Mouse (Mus musculus) embryonic fibroblast, embryonic 13.5 days (primary cell): ENCODE results near the gene Slc8b1. TPM values are rescaled to one million over a fixed set of nuclear protein-coding genes. Genes with fewer than 3 reads are reported as not detected.
"Not testable (repeated sequence)": the region's sequence is repeated elsewhere in the genome, so short reads cannot be mapped to it uniquely, and the experiment has no call there.

ENCODE experiments used
- H3K27ac ChIP-seq: 2 replicates; pipeline ENCODE4 v1.5.1; 2012; ENCODE audit warnings: low read length, control low read depth, inconsistent platforms; ENCODE audit not compliant: insufficient read depth
- H3K4me1 ChIP-seq: 2 replicates; pipeline ENCODE4 v1.6.1; 2011; ENCODE audit warnings: low read length; ENCODE audit not compliant: control insufficient read depth, insufficient read depth
- H3K4me3 ChIP-seq: 2 replicates; pipeline ENCODE4 v1.5.1; 2011; ENCODE audit warnings: mild to moderate bottlenecking, control low read depth, low read length; ENCODE audit not compliant: insufficient read depth
- CTCF ChIP-seq: IDR thresholded peaks from 2 replicates; pipeline ENCODE4 v1.5.1; 2011; ENCODE audit warnings: mild to moderate bottlenecking, control low read depth, low read length, moderate library complexity, borderline replicate concordance; ENCODE audit not compliant: insufficient read depth
- POLR2A ChIP-seq: IDR thresholded peaks from 2 replicates; pipeline ENCODE4 v1.6.1; 2011; ENCODE audit warnings: low read depth, mild to moderate bottlenecking, control low read depth, low read length, moderate library complexity
- polyA plus RNA-seq: library from polyadenylated mRNA; stranded (reverse); fragments of >200 nt; gene quantifications from 2 replicates; pipeline ENCODE4 v1.2.4, GENCODE M21; 2011; ENCODE audit warnings: low read depth; ENCODE audit not compliant: missing spikeins, insufficient read length

Slc8b1 gene
- polyA plus RNA-seq, 1 experiment = 7.6 TPM

DNA sequence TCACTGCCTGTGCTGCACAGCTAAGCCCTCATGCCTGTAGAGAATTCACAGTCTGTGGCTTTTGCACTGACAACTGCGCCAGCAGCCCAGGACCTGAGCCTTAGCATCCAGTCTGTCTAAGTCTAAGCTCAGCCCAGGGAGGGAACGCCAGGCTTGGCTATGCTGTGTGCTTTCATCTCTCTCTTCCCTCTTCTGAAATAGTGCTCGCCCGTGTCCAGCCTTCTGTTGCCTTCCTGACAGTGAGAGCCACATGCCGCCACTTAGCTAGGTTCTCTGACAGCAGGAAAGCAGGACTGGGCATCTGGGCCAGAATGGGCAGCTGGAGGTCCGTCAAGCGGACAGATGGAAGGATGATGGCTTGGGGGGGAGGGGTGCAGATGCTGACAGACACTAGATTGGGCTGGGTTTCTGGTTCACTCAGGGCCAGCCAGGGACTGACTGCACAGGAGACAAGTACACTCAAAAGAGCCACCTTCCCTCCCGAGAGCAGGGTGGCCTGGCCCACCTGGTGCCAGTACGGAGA lies 17.0 kb upstream of the Slc8b1 start:
- H3K27ac ChIP-seq = no peak overlapping the region
- H3K4me3 ChIP-seq = no peak overlapping the region
- no peaks in the 10 kb centered on the region for H3K4me1 ChIP-seq
- TF ChIP-seq CTCF = no peak

DNA sequence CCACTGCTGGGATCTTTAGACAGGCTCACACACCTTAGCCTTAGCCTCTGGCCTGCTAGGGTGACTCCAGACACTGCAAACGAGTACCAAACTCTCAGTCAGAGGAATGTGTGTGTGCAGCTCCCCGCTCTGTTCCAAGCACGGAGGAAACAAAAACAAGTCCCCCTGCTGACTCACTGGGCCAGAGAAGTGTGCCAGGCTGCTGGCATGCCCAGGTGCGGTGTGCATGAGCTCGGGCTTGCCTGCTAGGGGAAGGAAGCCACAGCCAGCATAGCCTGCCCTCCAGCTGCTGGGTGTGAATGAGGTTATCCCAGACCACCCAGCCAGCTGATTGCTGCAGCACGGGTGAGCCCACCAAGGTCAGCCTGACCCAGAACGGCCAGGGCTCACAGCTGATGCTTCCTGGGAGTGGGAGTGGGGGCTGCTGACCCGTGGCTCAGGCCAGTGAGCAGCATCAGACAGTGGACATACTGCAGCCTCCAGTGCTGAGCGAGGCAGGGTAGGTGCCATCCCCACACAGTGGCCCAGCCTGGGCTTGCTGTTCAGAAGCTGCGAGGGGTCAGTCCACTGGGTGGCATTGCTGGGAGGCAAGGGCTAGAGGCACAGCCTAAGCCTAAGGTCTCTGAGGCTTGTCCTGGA lies 15.8 kb upstream of the Slc8b1 start:
- no peak for TF ChIP-seq CTCF
- TF ChIP-seq POLR2A = no peak
- Histone ChIP-seq H3K27ac (no peak overlapping the region), H3K4me3 (no peak overlapping the region), H3K4me1 (no peaks in the 10 kb centered on the region)

- TF ChIP-seq CTCF = no peak
- no peak for TF ChIP-seq POLR2A
- Histone ChIP-seq H3K4me1 (no peaks in the 10 kb centered on the region), H3K27ac (no peak overlapping the region), H3K4me3 (no peak overlapping the region)
Measured at GRCm38 (mm10) chr5:120495703-120496226, 15.2 kb upstream of the Slc8b1 start.

GRCm38 (mm10) chr5:120497071-120497470 lies 13.9 kb upstream of the Slc8b1 start:
- Histone ChIP-seq H3K27ac (no peak overlapping the region), H3K4me1 (no peaks in the 10 kb centered on the region), H3K4me3 (no peak overlapping the region)
- TF ChIP-seq POLR2A = no peak
- TF ChIP-seq CTCF = no peak

DNA sequence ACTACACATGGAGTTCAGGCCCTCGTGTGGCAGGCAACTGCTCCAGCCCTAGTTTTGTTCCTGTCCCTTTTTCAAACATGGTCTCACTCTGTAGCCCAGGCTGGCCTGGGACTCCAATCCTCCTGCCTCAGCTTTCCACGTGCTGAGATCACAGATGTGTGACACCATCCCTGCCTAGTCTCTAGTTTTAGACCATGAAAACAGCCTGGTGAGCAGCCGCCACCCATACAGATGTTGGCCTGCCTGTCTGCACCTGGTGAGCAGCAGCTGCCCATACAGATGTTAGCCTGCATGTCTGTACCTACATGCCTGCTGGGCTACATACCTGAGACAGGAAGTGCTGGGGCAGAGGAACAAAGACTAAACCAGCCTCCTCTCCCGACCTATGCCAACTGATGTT lies 11.8 kb upstream of the Slc8b1 start:
- Histone ChIP-seq H3K27ac (no peak overlapping the region), H3K4me3 (no peak overlapping the region), H3K4me1 (no peaks in the 10 kb centered on the region)
- TF ChIP-seq POLR2A = no peak
- TF ChIP-seq CTCF = no peak

DNA sequence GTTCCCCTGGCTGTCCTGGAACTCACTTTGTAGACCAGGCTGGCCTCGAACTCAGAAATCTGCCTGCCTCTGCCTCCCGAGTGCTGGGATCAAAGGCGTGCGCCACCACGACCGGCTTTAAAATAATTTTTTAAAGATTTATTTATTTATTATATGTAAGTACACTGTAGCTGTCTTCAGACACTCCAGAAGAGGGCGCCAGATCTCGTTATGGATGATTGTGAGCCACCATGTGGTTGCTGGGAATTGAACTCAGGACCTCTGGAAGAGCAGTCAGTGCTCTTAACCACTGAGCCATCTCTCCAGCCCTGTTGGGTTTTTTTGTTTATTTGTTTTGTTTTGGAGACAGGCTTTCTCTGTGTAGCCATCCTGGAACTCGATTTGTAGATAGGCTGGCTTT lies 10.4 kb upstream of the Slc8b1 start:
- H3K4me3 ChIP-seq, H3K4me1 ChIP-seq, H3K27ac ChIP-seq: not testable (repeated sequence)

DNA sequence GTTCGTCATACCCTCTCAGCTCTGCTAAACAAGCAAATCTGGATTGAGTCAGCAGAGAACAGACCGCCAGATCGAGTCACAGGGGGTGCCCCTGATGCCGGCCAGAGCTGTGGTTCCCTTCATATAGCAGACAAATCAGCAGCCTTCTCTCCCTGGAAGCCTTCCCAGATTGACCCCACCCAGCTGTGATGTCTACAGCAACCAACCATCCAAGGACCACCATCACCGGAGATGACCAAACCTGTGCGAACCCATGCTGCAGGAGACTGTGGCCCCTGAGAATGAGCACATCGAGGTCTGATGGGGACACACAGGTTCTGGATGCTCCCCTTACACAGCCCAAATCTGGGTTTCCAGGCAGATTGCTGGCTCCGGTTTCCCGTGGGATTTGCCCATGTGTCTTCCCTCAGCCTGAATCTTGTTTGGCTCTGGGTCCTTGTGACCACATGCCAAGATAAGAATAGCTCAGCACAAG lies 8.8 kb upstream of the Slc8b1 start:
- H3K27ac ChIP-seq = no peak overlapping the region

DNA sequence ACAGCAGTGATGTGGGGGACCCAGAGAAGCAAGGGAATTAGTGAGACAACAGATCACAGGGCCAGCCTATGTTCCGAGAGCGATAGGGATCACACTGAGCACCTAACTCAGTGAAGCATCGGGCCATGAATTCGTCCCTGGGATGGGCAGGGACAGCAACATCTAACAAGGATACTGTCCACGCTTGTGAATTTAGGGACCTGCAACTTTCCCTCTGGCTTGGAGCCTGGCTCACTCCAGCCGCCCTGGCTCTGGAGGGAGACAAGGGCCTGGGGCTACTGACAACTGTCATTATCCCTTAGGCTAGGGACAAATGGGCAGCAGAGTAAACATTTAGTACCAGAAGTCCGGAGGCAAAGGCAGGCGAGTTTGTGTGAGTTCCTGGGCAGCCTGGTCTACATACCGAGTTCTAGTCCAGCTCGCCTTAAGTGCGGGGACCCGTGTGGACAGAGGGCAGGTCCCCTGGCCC lies 8.3 kb upstream of the Slc8b1 start:
- Histone ChIP-seq H3K27ac (no peak overlapping the region), H3K4me3 (peak overlapping the region; percentile 67), H3K4me1 (no peaks in the 10 kb centered on the region)
- TF ChIP-seq POLR2A = no peak
- no peak for TF ChIP-seq CTCF

More for the DNA sequence above, 8.8 kb upstream of the Slc8b1 start:
- TF ChIP-seq POLR2A (no peak), CTCF (no peak)
- peak overlapping the region; percentile 67 for H3K4me3 ChIP-seq
- H3K4me1 ChIP-seq = no peaks in the 10 kb centered on the region

GRCm38 (mm10) chr5:120503144-120503795 lies 7.7 kb upstream of the Slc8b1 start, which contains the start of gene Plbd2:
Gene Plbd2, minus strand, starts transcription at chr5:120503625.
- Histone ChIP-seq H3K27ac (no peak within 1 kb of the TSS), H3K4me1 (no peaks in the 10 kb centered on the region), H3K4me3 (peak within 1 kb of the TSS; percentile 67)
- TF ChIP-seq CTCF = no peak
- peak; percentile 83 for TF ChIP-seq POLR2A

- H3K4me3 ChIP-seq = no peak overlapping the region
- no peaks in the 10 kb centered on the region for H3K4me1 ChIP-seq
- 0 out of 2 replicates have a peak, but pooled peaks have one; percentile 30 for TF ChIP-seq POLR2A
- peak; percentile 91 for TF ChIP-seq CTCF
- H3K27ac ChIP-seq = no peak overlapping the region
Measured at GRCm38 (mm10) chr5:120505368-120505767, 5.6 kb upstream of the Slc8b1 start.

GRCm38 (mm10) chr5:120505781-120506180 lies 5.2 kb upstream of the Slc8b1 start:
- Histone ChIP-seq H3K4me1 (no peaks in the 10 kb centered on the region), H3K4me3 (no peak overlapping the region), H3K27ac (no peak overlapping the region)
- TF ChIP-seq CTCF = no peak
- TF ChIP-seq POLR2A = no peak
